Mouse (Mus musculus): ENCODE results near the gene Snhg11. TPM values are rescaled to one million over a fixed set of nuclear protein-coding genes. Genes with fewer than 3 reads are reported as not detected.

The Snhg11 gene
- polyA plus RNA-seq, 1 experiment from 2014 or later, result 225 TPM

- peak; percentile 22; the same call in 1 of the 2 replicates for ATAC-seq (ENCODE audit: low FRiP score, low TSS enrichment)
- WGBS, result 21% methylated on average over 14 of the region's 14 CpGs
- H3K9ac ChIP-seq (replicated peaks; ENCODE audit: low read length), result peak overlapping the region; percentile 90; the same call in 1 of the 2 replicates
Measured at GRCm38 (mm10) chr2:158408997-158409594, 33.7 kb downstream of the Snhg11 start.

GRCm38 (mm10) chr2:158409595-158410021 lies 34.2 kb downstream of the Snhg11 start, which contains the start of gene Ralgapb:
Gene Ralgapb (plus strand): TSS chr2:158409848.
- H3K4me1 ChIP-seq (ENCODE audit: control insufficient read depth, insufficient read depth, low read length), result peaks cover 25% of the 10 kb centered on the region
- ATAC-seq (ENCODE audit: low FRiP score, low TSS enrichment) (peak; percentile 90), DNase-seq (peak; percentile 100)
- peak within 1 kb of the TSS; percentile 95 for H3K4me3 ChIP-seq (replicated peaks; ENCODE audit: low read depth, low read length)
- no peaks in the 10 kb centered on the region for H3K36me3 ChIP-seq (ENCODE audit: control insufficient read depth, insufficient read depth, low read length)
- peak within 1 kb of the TSS; percentile 91 for H3K4me2 ChIP-seq (ENCODE audit: low read length)
- peak within 1 kb of the TSS; percentile 90 for H3K9ac ChIP-seq (replicated peaks; ENCODE audit: low read length)
- WGBS, result 0% methylated on average over 46 of the region's 46 CpGs
- peak within 1 kb of the TSS; percentile 91 for H3K27ac ChIP-seq (replicated peaks; ENCODE audit: low read depth, low read length)
- no peaks in the 10 kb centered on the region for H3K27me3 ChIP-seq (ENCODE audit: control insufficient read depth, insufficient read depth, low read length)
- no peaks in the 10 kb centered on the region for H3K9me3 ChIP-seq (ENCODE audit: control insufficient read depth, low read length)

More at GRCm38 (mm10) chr2:158408997-158409594, 33.7 kb downstream of the Snhg11 start:
- H3K27ac ChIP-seq (replicated peaks; ENCODE audit: low read depth, low read length), result peak overlapping the region; percentile 65
- H3K9me3 ChIP-seq (ENCODE audit: control insufficient read depth, low read length), result no peaks in the 10 kb centered on the region
- H3K4me3 ChIP-seq (replicated peaks; ENCODE audit: low read depth, low read length), result peak overlapping the region; percentile 95
- no peaks in the 10 kb centered on the region for H3K36me3 ChIP-seq (ENCODE audit: control insufficient read depth, insufficient read depth, low read length)
- DNase-seq, result no peak
- no peaks in the 10 kb centered on the region for H3K27me3 ChIP-seq (ENCODE audit: control insufficient read depth, insufficient read depth, low read length)
- H3K4me2 ChIP-seq (ENCODE audit: low read length), result peak overlapping the region; percentile 52
- H3K4me1 ChIP-seq (ENCODE audit: control insufficient read depth, insufficient read depth, low read length), result peaks cover 25% of the 10 kb centered on the region

GRCm38 (mm10) chr2:158410022-158411014 lies 34.9 kb downstream of the Snhg11 start:
- H3K9ac ChIP-seq (replicated peaks; ENCODE audit: low read length), result peak overlapping the region; percentile 90
- 3% methylated on average over 47 of the region's 67 CpGs for WGBS
- DNase-seq (peak; percentile 25), ATAC-seq (ENCODE audit: low FRiP score, low TSS enrichment) (peak; percentile 53)
- H3K27me3 ChIP-seq (ENCODE audit: control insufficient read depth, insufficient read depth, low read length), result no peaks in the 10 kb centered on the region
- peak overlapping the region; percentile 91 for H3K4me2 ChIP-seq (ENCODE audit: low read length)
- H3K4me1 ChIP-seq (ENCODE audit: control insufficient read depth, insufficient read depth, low read length), result peaks cover 25% of the 10 kb centered on the region
- H3K4me3 ChIP-seq (replicated peaks; ENCODE audit: low read depth, low read length), result peak overlapping the region; percentile 95
- H3K9me3 ChIP-seq (ENCODE audit: control insufficient read depth, low read length), result no peaks in the 10 kb centered on the region
- H3K36me3 ChIP-seq (ENCODE audit: control insufficient read depth, insufficient read depth, low read length), result no peaks in the 10 kb centered on the region
- peak overlapping the region; percentile 91 for H3K27ac ChIP-seq (replicated peaks; ENCODE audit: low read depth, low read length)

GRCm38 (mm10) chr2:158413240-158413639 lies 37.8 kb downstream of the Snhg11 start:
- DNase-seq (no peak), ATAC-seq (ENCODE audit: low FRiP score, low TSS enrichment) (no peak)
- H3K4me2 ChIP-seq (ENCODE audit: low read length), result no peak overlapping the region
- H3K9ac ChIP-seq (replicated peaks; ENCODE audit: low read length), result no peak overlapping the region
- WGBS, result 95% methylated on average over 2 of the region's 2 CpGs
- peaks cover 25% of the 10 kb centered on the region for H3K4me1 ChIP-seq (ENCODE audit: control insufficient read depth, insufficient read depth, low read length)
- no peak overlapping the region for H3K4me3 ChIP-seq (replicated peaks; ENCODE audit: low read depth, low read length)
- H3K27me3 ChIP-seq (ENCODE audit: control insufficient read depth, insufficient read depth, low read length), result no peaks in the 10 kb centered on the region
- no peaks in the 10 kb centered on the region for H3K36me3 ChIP-seq (ENCODE audit: control insufficient read depth, insufficient read depth, low read length)
- no peaks in the 10 kb centered on the region for H3K9me3 ChIP-seq (ENCODE audit: control insufficient read depth, low read length)
- no peak overlapping the region for H3K27ac ChIP-seq (replicated peaks; ENCODE audit: low read depth, low read length)

- 81% methylated on average over 1 of the region's 1 CpGs for WGBS
- no peak overlapping the region for H3K27ac ChIP-seq (replicated peaks; ENCODE audit: low read depth, low read length)
- H3K4me1 ChIP-seq (ENCODE audit: control insufficient read depth, insufficient read depth, low read length), result peaks cover 14% of the 10 kb centered on the region
- no peaks in the 10 kb centered on the region for H3K36me3 ChIP-seq (ENCODE audit: control insufficient read depth, insufficient read depth, low read length)
- no peaks in the 10 kb centered on the region for H3K9me3 ChIP-seq (ENCODE audit: control insufficient read depth, low read length)
- DNase-seq (no peak), ATAC-seq (ENCODE audit: low FRiP score, low TSS enrichment) (no peak)
- H3K9ac ChIP-seq (replicated peaks; ENCODE audit: low read length), result no peak overlapping the region
- no peaks in the 10 kb centered on the region for H3K27me3 ChIP-seq (ENCODE audit: control insufficient read depth, insufficient read depth, low read length)
- H3K4me3 ChIP-seq (replicated peaks; ENCODE audit: low read depth, low read length), result no peak overlapping the region
- no peak overlapping the region for H3K4me2 ChIP-seq (ENCODE audit: low read length)
Measured at GRCm38 (mm10) chr2:158415826-158416225, 40.4 kb downstream of the Snhg11 start.

GRCm38 (mm10) chr2:158418663-158419062 lies 43.2 kb downstream of the Snhg11 start:
- 88% methylated on average over 1 of the region's 1 CpGs for WGBS
- Histone ChIP-seq H3K4me3 (replicated peaks; ENCODE audit: low read depth, low read length) (no peak overlapping the region), H3K4me2 (ENCODE audit: low read length) (no peak overlapping the region), H3K4me1 (ENCODE audit: control insufficient read depth, insufficient read depth, low read length) (no peaks in the 10 kb centered on the region), H3K9me3 (ENCODE audit: control insufficient read depth, low read length) (no peaks in the 10 kb centered on the region), H3K27me3 (ENCODE audit: control insufficient read depth, insufficient read depth, low read length) (no peaks in the 10 kb centered on the region), H3K36me3 (ENCODE audit: control insufficient read depth, insufficient read depth, low read length) (peaks cover 21% of the 10 kb centered on the region), H3K9ac (replicated peaks; ENCODE audit: low read length) (no peak overlapping the region), H3K27ac (replicated peaks; ENCODE audit: low read depth, low read length) (no peak overlapping the region)
- no peak for ATAC-seq (ENCODE audit: low FRiP score, low TSS enrichment)
- no peak for DNase-seq

Other genes starting within 250 kb of the Snhg11 start
- 0.77 and 6.8 TPM in 2 replicates for gene Tgm2, start 229.2 kb upstream of the Snhg11 start, polyA plus RNA-seq (2014; fragmentation: Nextera tagmentation; extraction: Ambion mirVana)
- gene D630003M21Rik, start 146.4 kb upstream of the Snhg11 start, polyA plus RNA-seq (2014; fragmentation: Nextera tagmentation; extraction: Ambion mirVana), result 0.97 and 1.4 TPM in 2 replicates
- not detected in 2 replicates for gene Bpi, start 117.5 kb upstream of the Snhg11 start, polyA plus RNA-seq (2014; fragmentation: Nextera tagmentation; extraction: Ambion mirVana)
- 1.2 and 2.2 TPM in 2 replicates for gene Lbp, start 69.1 kb upstream of the Snhg11 start, polyA plus RNA-seq (2014; fragmentation: Nextera tagmentation; extraction: Ambion mirVana)
- gene Ralgapb, start 34.2 kb downstream of the Snhg11 start, polyA plus RNA-seq (2014; fragmentation: Nextera tagmentation; extraction: Ambion mirVana), result 31.4 and 32.6 TPM in 2 replicates
- not detected in 2 replicates for gene Adig, start 127.0 kb downstream of the Snhg11 start, polyA plus RNA-seq (2014; fragmentation: Nextera tagmentation; extraction: Ambion mirVana)
- 0.57 and 0.87 TPM in 2 replicates for gene Arhgap40, start 137.2 kb downstream of the Snhg11 start, polyA plus RNA-seq (2014; fragmentation: Nextera tagmentation; extraction: Ambion mirVana)
- gene Slc32a1, start 235.1 kb downstream of the Snhg11 start, polyA plus RNA-seq (2014; fragmentation: Nextera tagmentation; extraction: Ambion mirVana), result 7.6 and 8.6 TPM in 2 replicates
- 13.9 and 14.8 TPM in 2 replicates for gene Actr5, start 249.2 kb downstream of the Snhg11 start, polyA plus RNA-seq (2014; fragmentation: Nextera tagmentation; extraction: Ambion mirVana)